Mouse (Mus musculus) cortical plate, adult 2 months (tissue): ENCODE data around the gene Zdhhc22.
A peak's percentile ranks its signal among the peaks of the same experiment; 100 is the strongest.

Experiments used
- CTCF ChIP-seq: fragments of 200-500 bp; IDR thresholded peaks from 2 replicates; pipeline ENCODE4 v1.5.1; 2011; ENCODE audit warnings: mild to moderate bottlenecking, control low read depth, low read length; ENCODE audit not compliant: insufficient read depth; ENCODE audit errors: extremely low read depth
- POLR2A ChIP-seq: fragments of 200-500 bp; IDR thresholded peaks from 2 replicates; pipeline ENCODE4 v1.6.1; 2011; ENCODE audit warnings: mild to moderate bottlenecking, low read length, control low read depth; ENCODE audit not compliant: insufficient read depth; ENCODE audit errors: extremely low read depth

- no peak for TF ChIP-seq POLR2A
- peak; percentile 46 for TF ChIP-seq CTCF
Observed at GRCm38 (mm10) chr12:86999283-86999820, 9.1 kb upstream of the Zdhhc22 start.
